Mouse (Mus musculus) limb, embryonic 14.5 days (tissue): ENCODE measurements around the gene Sun2. TPM values are rescaled to one million over a fixed set of nuclear protein-coding genes. Genes with fewer than 3 reads are reported as not detected.

Experiments used
- ATAC-seq: fragments of 200-750 bp; cut with Nextera tagmentation; 2 replicates; pipeline ENCODE4 v1.8.0; 2017; ENCODE audit warnings: low read depth, moderate number of reproducible peaks, moderate TSS enrichment; ENCODE audit not compliant: low FRiP score
- DNase-seq: peaks from one replicate; pipeline ENCODE4 v3.0.0-alpha.2; 2015; ENCODE audit warnings: low spot score
- H3K27ac ChIP-seq: fragments of 300-500 bp; sonication (generic); replicated peaks from 2 replicates; pipeline ENCODE4 v1.5.1; 2014; ENCODE audit warnings: low read depth, mild to moderate bottlenecking, low read length, moderate library complexity, mixed read lengths
- H3K27me3 ChIP-seq: fragments of 300-500 bp; sonication (generic); 2 replicates; pipeline ENCODE4 v1.6.1; 2014; ENCODE audit warnings: low read length, mixed read lengths; ENCODE audit not compliant: control insufficient read depth, insufficient read depth
- H3K36me3 ChIP-seq: fragments of 300-500 bp; sonication (generic); 2 replicates; pipeline ENCODE4 v1.6.1; 2014; ENCODE audit warnings: mild to moderate bottlenecking, low read length, moderate library complexity, mixed read lengths; ENCODE audit not compliant: control insufficient read depth, insufficient read depth
- H3K4me1 ChIP-seq: fragments of 300-500 bp; sonication (generic); 2 replicates; pipeline ENCODE4 v1.6.1; 2014; ENCODE audit warnings: antibody characterized with exemption, low read length, mixed read lengths; ENCODE audit not compliant: control insufficient read depth, insufficient read depth
- H3K4me2 ChIP-seq: fragments of 300-500 bp; sonication (generic); replicated peaks from 2 replicates; pipeline ENCODE4 v1.6.1; 2014; ENCODE audit warnings: low read depth, mild to moderate bottlenecking, low read length, moderate library complexity; ENCODE audit not compliant: severe bottlenecking
- H3K4me3 ChIP-seq: fragments of 300-500 bp; sonication (generic); replicated peaks from 2 replicates; pipeline ENCODE4 v1.5.1; 2014; ENCODE audit warnings: low read length
- H3K9ac ChIP-seq: fragments of 300-500 bp; sonication (generic); 2 replicates; pipeline ENCODE4 v1.6.1; 2014; ENCODE audit warnings: mild to moderate bottlenecking, low read depth, low read length, moderate library complexity; ENCODE audit not compliant: severe bottlenecking
- H3K9me3 ChIP-seq: fragments of 300-500 bp; sonication (generic); 2 replicates; pipeline ENCODE4 v1.6.1; 2016; ENCODE audit warnings: low read length; ENCODE audit not compliant: control insufficient read depth
- POLR2A ChIP-seq: fragments of 200-500 bp; IDR thresholded peaks from 2 replicates; pipeline ENCODE4 v1.8.0; 2012; ENCODE audit warnings: inconsistent platforms, mild to moderate bottlenecking, moderate library complexity, borderline replicate concordance; ENCODE audit not compliant: insufficient read depth, insufficient read length; ENCODE audit errors: extremely low read depth
- WGBS: fragments of 180-500 bp; shearing (Covaris S2); extraction: QIAGEN DNeasy Blood & Tissue Kit; methylation state at CpG from one replicate; pipeline ENCODE4 v1.1.7; 2014; 5-methylcytosine and 5-hydroxymethylcytosine counted together
- polyA plus RNA-seq, 2 experiments: library from polyadenylated mRNA; depleted of rRNA in 1 of 2; stranded (reverse) in 1 of 2; unstranded in 1 of 2; fragments of >200 nt; fragmentation: Nextera tagmentation in 1 of 2; extraction: Ambion mirVana in 1 of 2; gene quantifications; 2 replicates each; pipeline versions ENCODE4 v1.2.1 to v1.2.3; 2012 to 2014

Gene Sun2
- polyA plus RNA-seq, 2 experiments = 6.9 to 37.9 TPM

GRCm38 (mm10) chr15:79750266-79750665 lies 7.9 kb upstream of the Sun2 start:
- H3K9me3 ChIP-seq = no peaks in the 10 kb centered on the region
- DNase-seq = no peak
- H3K27me3 ChIP-seq = no peaks in the 10 kb centered on the region
- no peak overlapping the region for H3K9ac ChIP-seq
- no peak for TF ChIP-seq POLR2A
- no peak for ATAC-seq
- H3K4me1 ChIP-seq = no peaks in the 10 kb centered on the region
- no peak overlapping the region for H3K27ac ChIP-seq
- H3K36me3 ChIP-seq = no peaks in the 10 kb centered on the region
- no peak overlapping the region for H3K4me3 ChIP-seq
- 83% methylated on average over 8 of the region's 8 CpGs for WGBS
- no peak overlapping the region for H3K4me2 ChIP-seq

GRCm38 (mm10) chr15:79749162-79749561 lies 6.8 kb upstream of the Sun2 start:
- H3K4me2 ChIP-seq = no peak overlapping the region
- peaks cover 6% of the 10 kb centered on the region for H3K4me1 ChIP-seq
- no peak overlapping the region for H3K9ac ChIP-seq
- no peak for ATAC-seq
- H3K36me3 ChIP-seq = no peaks in the 10 kb centered on the region
- H3K9me3 ChIP-seq = no peaks in the 10 kb centered on the region
- no peak for TF ChIP-seq POLR2A
- 91% methylated on average over 7 of the region's 7 CpGs for WGBS
- H3K4me3 ChIP-seq = no peak overlapping the region
- DNase-seq = no peak
- no peak overlapping the region for H3K27ac ChIP-seq
- no peaks in the 10 kb centered on the region for H3K27me3 ChIP-seq

- no peak overlapping the region for H3K4me2 ChIP-seq
- TF ChIP-seq POLR2A = no peak
- 55% methylated on average over 10 of the region's 11 CpGs for WGBS
- ATAC-seq = no peak
- no peaks in the 10 kb centered on the region for H3K36me3 ChIP-seq
- peaks cover 6% of the 10 kb centered on the region for H3K4me1 ChIP-seq
- no peak overlapping the region for H3K9ac ChIP-seq
- no peak overlapping the region for H3K27ac ChIP-seq
- H3K4me3 ChIP-seq = no peak overlapping the region
- no peaks in the 10 kb centered on the region for H3K27me3 ChIP-seq
- H3K9me3 ChIP-seq = no peaks in the 10 kb centered on the region
- no peak for DNase-seq
Measured at GRCm38 (mm10) chr15:79747998-79748397, 5.7 kb upstream of the Sun2 start.

- no peaks in the 10 kb centered on the region for H3K9me3 ChIP-seq
Measured at GRCm38 (mm10) chr15:79745883-79746282, 3.5 kb upstream of the Sun2 start.

GRCm38 (mm10) chr15:79745312-79745711 lies 3.0 kb upstream of the Sun2 start:
- H3K9me3 ChIP-seq = no peaks in the 10 kb centered on the region
- H3K27ac ChIP-seq = no peak overlapping the region
- no peak overlapping the region for H3K4me2 ChIP-seq
- 38% methylated on average over 10 of the region's 10 CpGs for WGBS
- DNase-seq (no peak), ATAC-seq (no peak)
- no peaks in the 10 kb centered on the region for H3K27me3 ChIP-seq
- H3K9ac ChIP-seq = no peak overlapping the region
- H3K36me3 ChIP-seq = no peaks in the 10 kb centered on the region
- TF ChIP-seq POLR2A = no peak
- peaks cover 12% of the 10 kb centered on the region for H3K4me1 ChIP-seq
- no peak overlapping the region for H3K4me3 ChIP-seq

More at GRCm38 (mm10) chr15:79745883-79746282, 3.5 kb upstream of the Sun2 start:
- no peak overlapping the region for H3K27ac ChIP-seq
- H3K9ac ChIP-seq = no peak overlapping the region
- no peak overlapping the region for H3K4me2 ChIP-seq
- TF ChIP-seq POLR2A = no peak
- H3K36me3 ChIP-seq = no peaks in the 10 kb centered on the region
- DNase-seq = no peak
- H3K4me1 ChIP-seq = peaks cover 12% of the 10 kb centered on the region
- H3K4me3 ChIP-seq = no peak overlapping the region
- ATAC-seq = no peak
- H3K27me3 ChIP-seq = no peaks in the 10 kb centered on the region
- WGBS = 90% methylated on average over 5 of the region's 5 CpGs

GRCm38 (mm10) chr15:79744742-79745141 lies 2.4 kb upstream of the Sun2 start:
- H3K9ac ChIP-seq = no peak overlapping the region
- no peak overlapping the region for H3K4me3 ChIP-seq
- no peaks in the 10 kb centered on the region for H3K9me3 ChIP-seq
- DNase-seq = no peak
- no peak overlapping the region for H3K4me2 ChIP-seq
- no peaks in the 10 kb centered on the region for H3K27me3 ChIP-seq
- 77% methylated on average over 8 of the region's 8 CpGs for WGBS
- H3K4me1 ChIP-seq = peaks cover 12% of the 10 kb centered on the region
- ATAC-seq = no peak
- no peak overlapping the region for H3K27ac ChIP-seq
- TF ChIP-seq POLR2A = no peak
- H3K36me3 ChIP-seq = no peaks in the 10 kb centered on the region
